Mouse (Mus musculus): ENCODE results near the gene Kdm4d. TPM values are rescaled to one million over a fixed set of nuclear protein-coding genes. Genes with fewer than 3 reads are reported as not detected.
"Not testable (repeated sequence)": the region's sequence is repeated elsewhere in the genome, so short reads cannot be mapped to it uniquely, and the experiment has no call there.

The Kdm4d gene
- total and polyA plus RNA-seq, 3 experiments: 0.29 to 0.41 (median 0.37) TPM

DNA sequence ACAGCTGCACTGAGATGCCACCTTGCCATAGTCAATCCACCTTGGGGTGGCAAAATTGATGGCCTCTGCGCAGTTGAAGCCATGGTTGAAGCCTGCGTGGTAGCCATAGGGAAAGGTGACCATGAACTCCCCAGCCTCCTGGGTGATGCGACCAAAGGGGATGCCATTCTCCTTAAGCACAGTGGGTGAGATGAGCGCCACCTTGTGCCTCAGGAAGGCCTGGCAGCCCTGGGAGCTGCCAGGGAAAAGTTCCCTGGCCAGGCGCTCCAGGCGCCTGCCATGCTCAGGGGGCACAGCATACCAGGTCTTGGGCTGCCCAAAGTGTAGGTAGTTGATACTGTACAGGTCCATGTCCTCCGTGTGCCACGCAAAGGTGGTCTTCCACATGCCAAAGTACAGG, 49.2 kb downstream of the Kdm4d start:
- DNase-seq: not testable (repeated sequence)

DNA sequence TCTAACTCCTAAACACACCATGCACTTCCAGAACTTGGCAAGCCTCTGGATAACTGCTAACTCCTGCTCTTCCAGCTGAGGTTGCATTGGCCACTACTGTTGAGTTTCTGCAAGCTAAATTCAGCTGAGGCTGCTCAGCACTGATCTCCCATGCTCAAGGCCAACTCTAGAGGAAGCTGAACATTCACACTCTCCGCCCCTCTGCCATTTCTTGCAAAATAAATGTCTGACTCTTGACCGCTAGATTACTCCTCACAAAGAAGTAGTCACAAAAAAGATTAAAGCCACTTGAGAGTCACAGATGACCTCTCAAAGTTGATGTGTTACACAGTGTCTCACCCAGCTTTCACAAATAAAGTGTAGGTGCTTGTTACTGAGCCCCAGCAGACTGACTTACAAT, 53.2 kb downstream of the Kdm4d start:
- peak; percentile 58 for DNase-seq

DNA sequence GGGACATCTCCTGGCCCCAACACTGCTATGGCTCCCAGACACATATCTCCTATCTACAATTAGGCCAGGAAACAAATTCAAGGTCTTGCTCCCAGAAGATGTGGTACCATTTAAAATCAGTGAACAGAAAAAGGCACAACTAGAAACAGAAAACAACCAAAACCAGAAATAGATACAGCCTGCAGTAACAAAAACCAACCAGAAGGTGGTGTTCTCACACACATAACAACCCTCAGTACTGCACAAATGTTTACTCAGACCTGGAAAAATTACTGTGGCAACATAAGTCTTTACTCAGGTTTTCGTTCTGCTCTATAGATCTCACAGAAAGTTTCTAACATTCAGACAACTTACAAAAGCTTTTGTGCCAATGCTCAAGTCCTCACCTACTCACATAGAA, 59.9 kb downstream of the Kdm4d start:
- no peak for DNase-seq

DNA sequence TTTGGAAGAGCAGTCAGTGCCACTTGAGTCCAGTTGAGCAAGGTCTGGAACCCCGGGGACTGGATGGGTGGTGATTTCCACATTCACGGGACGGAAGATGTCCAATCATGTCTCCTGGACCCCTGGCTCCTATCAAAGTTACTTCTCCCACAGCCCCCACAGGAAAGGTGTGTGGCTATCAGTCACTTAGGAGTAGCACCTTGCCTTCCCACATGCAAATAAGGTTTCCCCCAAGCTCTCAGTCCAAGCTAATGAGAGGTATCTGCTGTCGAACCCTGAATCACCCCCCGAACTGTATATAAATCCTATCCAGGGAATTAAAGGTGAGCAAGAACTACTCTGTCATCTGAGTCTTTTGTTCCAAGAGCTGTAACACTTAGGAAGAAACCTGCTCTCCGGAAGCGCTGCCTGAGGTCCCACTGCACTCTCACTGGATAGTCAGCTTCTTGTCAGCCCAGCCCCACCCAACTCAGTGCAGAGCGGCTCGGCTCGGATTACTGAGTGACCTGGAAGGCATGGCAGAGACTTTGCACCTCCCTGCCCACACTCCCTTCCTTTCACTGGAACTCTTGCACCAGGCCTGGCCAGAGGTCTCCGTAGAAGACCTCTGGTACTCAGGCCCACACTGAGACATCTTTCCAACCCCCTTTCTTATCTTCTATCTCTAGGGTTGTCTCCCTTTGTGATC, 66.9 kb downstream of the Kdm4d start:
- no peak for DNase-seq

Other genes starting within 250 kb of the Kdm4d start
- gene Sesn3, start 225.4 kb downstream of the Kdm4d start, total RNA-seq (2021): 10 to 100 TPM; 58.8 to 65.1 TPM
- gene Sesn3, start 225.4 kb downstream of the Kdm4d start, polyA plus RNA-seq (2012; rRNA removed): 16.1 and 19.4 TPM in 2 replicates
- 10 to 100 TPM; 15.0 to 18.9 TPM for gene Endod1, start 119.0 kb downstream of the Kdm4d start, total RNA-seq (2021)
- 29.0 and 32.5 TPM in 2 replicates for gene Endod1, start 119.0 kb downstream of the Kdm4d start, polyA plus RNA-seq (2012; rRNA removed)
- gene Cwc15, start 135 bp upstream of the Kdm4d start, total RNA-seq (2021): 100 to 1,000 TPM; 120 to 145 TPM
- gene Cwc15, start 135 bp upstream of the Kdm4d start, polyA plus RNA-seq (2012; rRNA removed): 2.1 and 2.5 TPM in 2 replicates
- 10 to 100 TPM; 31.8 to 46.0 TPM for gene Amotl1, start 144.6 kb upstream of the Kdm4d start, total RNA-seq (2021)
- 22.2 and 27.0 TPM in 2 replicates for gene Amotl1, start 144.6 kb upstream of the Kdm4d start, polyA plus RNA-seq (2012; rRNA removed)
- gene Piwil4, start 240.3 kb upstream of the Kdm4d start, total RNA-seq (2021): under 1 TPM in 1 of 2 experiments, not detected in 1; 0.14 TPM
- 0.10 and 0.16 TPM in 2 replicates for gene Piwil4, start 240.3 kb upstream of the Kdm4d start, polyA plus RNA-seq (2012; rRNA removed)